Mouse (Mus musculus) midbrain, embryonic 12.5 days (tissue): Measurements from ENCODE around the gene Mex3d. TPM values are rescaled to one million over a fixed set of nuclear protein-coding genes. Genes with fewer than 3 reads are reported as not detected.

Source experiments
- ATAC-seq: fragments of 200-750 bp; cut with Nextera tagmentation; 2 replicates; pipeline ENCODE4 v1.8.0; 2017; ENCODE audit warnings: low read depth, moderate TSS enrichment, moderate library complexity; ENCODE audit not compliant: low FRiP score
- H3K27ac ChIP-seq: fragments of 300-500 bp; sonication (generic); replicated peaks from 2 replicates; pipeline ENCODE4 v1.5.1; 2016; ENCODE audit warnings: mild to moderate bottlenecking
- H3K27me3 ChIP-seq: fragments of 300-500 bp; sonication (generic); 2 replicates; pipeline ENCODE4 v1.6.1; 2016; ENCODE audit warnings: mild to moderate bottlenecking
- H3K36me3 ChIP-seq: fragments of 300-500 bp; sonication (generic); 2 replicates; pipeline ENCODE4 v1.6.1; 2016
- H3K4me1 ChIP-seq: fragments of 300-500 bp; sonication (generic); 2 replicates; pipeline ENCODE4 v1.6.1; 2016
- H3K4me2 ChIP-seq: fragments of 300-500 bp; sonication (generic); replicated peaks from 2 replicates; pipeline ENCODE4 v1.6.1; 2016; ENCODE audit warnings: mild to moderate bottlenecking, moderate library complexity
- H3K4me3 ChIP-seq: fragments of 300-500 bp; sonication (generic); 2 replicates; pipeline ENCODE4 v1.5.1; 2016; ENCODE audit warnings: mild to moderate bottlenecking
- H3K9ac ChIP-seq: fragments of 300-500 bp; sonication (generic); replicated peaks from 2 replicates; pipeline ENCODE4 v1.6.1; 2016; ENCODE audit warnings: mild to moderate bottlenecking, moderate library complexity
- H3K9me3 ChIP-seq: fragments of 300-500 bp; sonication (generic); 2 replicates; pipeline ENCODE4 v1.6.1; 2016; ENCODE audit warnings: mild to moderate bottlenecking
- WGBS: fragments of 180-500 bp; shearing (Covaris S2); methylation state at CpG from one replicate; pipeline ENCODE4 v1.1.7; 2016; 5-methylcytosine and 5-hydroxymethylcytosine counted together
- polyA plus RNA-seq: library from polyadenylated mRNA; unstranded; fragments of >200 nt; fragmentation: Nextera tagmentation; extraction: Ambion mirVana; gene quantifications from 2 replicates; pipeline ENCODE4 v1.2.1, GENCODE M21; 2016

Gene Mex3d
- polyA plus RNA-seq, 1 experiment from 2014 or later, result 18.4 TPM

GRCm38 (mm10) chr10:80365736-80366135 is 21.7 kb downstream of the Mex3d start:
- Histone ChIP-seq H3K4me1 (peaks cover 6% of the 10 kb centered on the region), H3K27me3 (peaks cover 51% of the 10 kb centered on the region), H3K4me3 (no peak overlapping the region), H3K36me3 (no peaks in the 10 kb centered on the region), H3K4me2 (no peak overlapping the region), H3K9ac (no peak overlapping the region), H3K9me3 (peaks cover 5% of the 10 kb centered on the region), H3K27ac (no peak overlapping the region)
- ATAC-seq, result no peak
- WGBS, result 72% methylated on average over 6 of the region's 6 CpGs

- peaks cover 71% of the 10 kb centered on the region for H3K27me3 ChIP-seq
- no peak for ATAC-seq
- H3K9me3 ChIP-seq, result peaks cover 5% of the 10 kb centered on the region
- H3K4me3 ChIP-seq, result no peak overlapping the region
- peaks cover 6% of the 10 kb centered on the region for H3K4me1 ChIP-seq
- no peaks in the 10 kb centered on the region for H3K36me3 ChIP-seq
- H3K27ac ChIP-seq, result no peak overlapping the region
- no peak overlapping the region for H3K4me2 ChIP-seq
- H3K9ac ChIP-seq, result no peak overlapping the region
- WGBS, result 33% methylated on average over 6 of the region's 6 CpGs
These were observed 23.7 kb downstream of the Mex3d start for GRCm38 (mm10) chr10:80363734-80364133.

DNA sequence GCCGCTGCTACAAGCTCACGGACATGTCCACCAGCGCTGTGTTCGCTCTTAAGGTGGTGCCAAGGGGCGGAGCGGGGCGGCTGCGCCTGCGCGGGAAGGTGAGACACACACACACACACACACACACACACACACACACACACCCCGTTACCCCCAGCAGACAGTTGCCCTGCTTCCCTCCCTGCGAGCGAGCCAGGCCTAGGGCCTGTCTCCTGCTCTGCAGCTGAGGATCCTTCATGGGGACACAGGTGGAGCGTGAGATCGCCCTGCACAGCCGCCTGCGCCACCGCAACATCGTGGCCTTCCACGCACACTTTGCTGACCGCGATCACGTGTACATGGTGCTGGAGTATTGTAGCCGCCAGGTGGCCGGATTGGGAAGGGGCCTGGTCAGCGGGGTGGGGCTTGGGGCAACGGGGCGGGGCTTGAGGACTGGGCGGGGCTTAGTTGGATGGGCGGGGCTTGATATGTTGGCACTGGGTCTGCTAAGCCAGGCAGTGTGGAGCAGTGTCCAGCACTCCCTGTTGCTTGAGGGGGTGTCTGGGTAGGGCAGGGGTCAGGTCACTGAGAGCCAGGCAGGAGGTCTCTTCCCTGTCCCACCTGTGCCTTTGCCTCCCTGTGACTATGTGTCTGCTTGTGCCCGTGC is 29.3 kb downstream of the Mex3d start:
- ATAC-seq, result 0 out of 2 replicates have a peak, but pooled peaks have one; percentile 30
- Histone ChIP-seq H3K4me3 (0 out of 2 replicates have a peak overlapping the region, but pooled peaks have one; percentile 7), H3K27me3 (peaks cover 97% of the 10 kb centered on the region), H3K27ac (no peak overlapping the region), H3K36me3 (no peaks in the 10 kb centered on the region), H3K9me3 (no peaks in the 10 kb centered on the region), H3K9ac (no peak overlapping the region; the same call in 1 of the 2 replicates), H3K4me1 (peaks cover 17% of the 10 kb centered on the region), H3K4me2 (peak overlapping the region; percentile 34)
- 7% methylated on average over 31 of the region's 31 CpGs for WGBS

DNA sequence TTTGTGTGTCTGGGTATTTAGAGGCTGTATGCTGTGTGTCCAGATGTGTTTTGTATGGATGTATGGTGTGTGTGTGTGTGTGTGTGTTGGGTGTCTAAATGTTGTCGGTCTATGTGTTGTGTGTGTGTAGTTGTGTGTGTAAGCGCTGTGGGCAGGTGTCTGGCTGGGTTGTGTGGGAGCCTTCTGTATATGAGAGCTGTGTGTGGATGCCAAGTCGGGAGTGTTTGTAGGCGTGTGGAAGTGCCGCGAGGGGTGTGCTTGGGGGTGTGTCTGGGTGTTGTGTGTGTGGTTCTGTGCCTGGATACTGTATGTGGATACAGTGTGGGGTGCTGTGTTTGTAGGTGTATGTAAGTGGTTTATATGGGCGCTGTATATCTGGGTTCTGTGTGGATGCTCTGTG is 30.1 kb downstream of the Mex3d start:
- H3K36me3 ChIP-seq, result no peaks in the 10 kb centered on the region
- H3K4me1 ChIP-seq, result peaks cover 17% of the 10 kb centered on the region
- no peak overlapping the region for H3K4me2 ChIP-seq
- 30% methylated on average over 7 of the region's 7 CpGs for WGBS
- ATAC-seq, result no peak
- H3K4me3 ChIP-seq, result no peak overlapping the region
- H3K27me3 ChIP-seq, result peaks cover 97% of the 10 kb centered on the region
- H3K9me3 ChIP-seq, result no peaks in the 10 kb centered on the region
- H3K9ac ChIP-seq, result no peak overlapping the region
- no peak overlapping the region for H3K27ac ChIP-seq

DNA sequence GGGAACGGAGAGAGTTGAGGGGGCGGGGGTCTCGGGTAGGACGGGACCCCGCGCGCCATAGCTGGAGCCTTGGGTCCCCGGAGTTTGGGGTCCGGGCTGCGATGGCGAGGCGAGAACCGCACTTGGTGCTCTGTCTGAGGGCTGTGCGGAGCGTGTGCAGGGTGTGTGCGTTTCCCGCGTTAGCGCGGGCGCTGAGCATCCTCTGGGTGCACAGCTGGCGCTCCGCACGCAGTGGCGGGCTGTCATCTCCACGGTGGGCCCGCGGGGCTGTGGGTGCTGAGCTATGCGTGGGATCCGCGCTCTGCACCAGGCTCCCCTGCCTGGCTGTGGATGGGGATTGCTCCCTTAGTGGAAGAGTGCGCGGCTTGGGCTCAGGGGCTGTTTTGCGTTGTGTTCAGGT is 30.7 kb downstream of the Mex3d start:
- no peaks in the 10 kb centered on the region for H3K9me3 ChIP-seq
- WGBS, result 2% methylated on average over 34 of the region's 34 CpGs
- H3K27me3 ChIP-seq, result peaks cover 100% of the 10 kb centered on the region
- ATAC-seq, result no peak
- H3K4me1 ChIP-seq, result peaks cover 17% of the 10 kb centered on the region
- H3K4me2 ChIP-seq, result peak overlapping the region; percentile 44
- H3K4me3 ChIP-seq, result peak overlapping the region; percentile 34
- no peak overlapping the region for H3K9ac ChIP-seq
- no peak overlapping the region for H3K27ac ChIP-seq
- no peaks in the 10 kb centered on the region for H3K36me3 ChIP-seq

GRCm38 (mm10) chr10:80356001-80356682 is 31.3 kb downstream of the Mex3d start, which contains the start of gene Plk5:
Plk5 (plus strand) TSS chr10:80356459.
- Histone ChIP-seq H3K9ac (no peak within 1 kb of the TSS), H3K27ac (no peak within 1 kb of the TSS), H3K4me1 (peaks cover 17% of the 10 kb centered on the region), H3K9me3 (no peaks in the 10 kb centered on the region), H3K4me3 (peak within 1 kb of the TSS; percentile 34), H3K27me3 (peaks cover 100% of the 10 kb centered on the region), H3K36me3 (no peaks in the 10 kb centered on the region), H3K4me2 (peak within 1 kb of the TSS; percentile 44)
- ATAC-seq, result no peak
- WGBS, result 1% methylated on average over 51 of the region's 53 CpGs

DNA sequence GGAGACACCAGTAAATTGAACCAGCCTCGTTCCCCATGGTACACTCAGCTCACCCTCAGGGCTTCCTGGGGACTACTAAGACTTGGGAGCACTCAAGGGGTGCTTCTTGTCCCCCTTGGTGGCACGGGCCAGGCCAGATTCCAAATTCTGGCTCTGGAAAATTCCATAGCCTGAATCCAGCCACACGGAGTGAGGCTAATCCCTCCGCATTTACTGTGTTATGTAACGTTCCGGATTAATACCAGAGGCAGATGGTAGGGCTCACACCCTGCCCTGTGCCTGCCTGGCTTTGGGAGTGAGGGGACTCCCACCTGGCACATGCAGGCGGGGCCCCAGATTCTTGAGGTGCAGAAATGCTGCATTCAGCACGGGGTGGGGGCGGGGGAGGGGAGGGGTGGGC is 32.0 kb downstream of the Mex3d start:
- H3K9me3 ChIP-seq, result no peaks in the 10 kb centered on the region
- peaks cover 100% of the 10 kb centered on the region for H3K27me3 ChIP-seq
- no peak overlapping the region for H3K9ac ChIP-seq
- ATAC-seq, result no peak
- H3K27ac ChIP-seq, result no peak overlapping the region
- 7% methylated on average over 8 of the region's 9 CpGs for WGBS
- no peak overlapping the region for H3K4me2 ChIP-seq
- peaks cover 17% of the 10 kb centered on the region for H3K4me1 ChIP-seq
- no peak overlapping the region for H3K4me3 ChIP-seq
- H3K36me3 ChIP-seq, result no peaks in the 10 kb centered on the region

- 72% methylated on average over 8 of the region's 8 CpGs for WGBS
- H3K27me3 ChIP-seq, result peaks cover 99% of the 10 kb centered on the region
- no peak for ATAC-seq
- H3K27ac ChIP-seq, result no peak overlapping the region
- H3K9me3 ChIP-seq, result no peaks in the 10 kb centered on the region
- H3K4me2 ChIP-seq, result no peak overlapping the region
- H3K4me3 ChIP-seq, result no peak overlapping the region
- no peaks in the 10 kb centered on the region for H3K36me3 ChIP-seq
- H3K4me1 ChIP-seq, result peaks cover 26% of the 10 kb centered on the region
- H3K9ac ChIP-seq, result no peak overlapping the region
These were observed 34.7 kb downstream of the Mex3d start for GRCm38 (mm10) chr10:80352727-80353126.

DNA sequence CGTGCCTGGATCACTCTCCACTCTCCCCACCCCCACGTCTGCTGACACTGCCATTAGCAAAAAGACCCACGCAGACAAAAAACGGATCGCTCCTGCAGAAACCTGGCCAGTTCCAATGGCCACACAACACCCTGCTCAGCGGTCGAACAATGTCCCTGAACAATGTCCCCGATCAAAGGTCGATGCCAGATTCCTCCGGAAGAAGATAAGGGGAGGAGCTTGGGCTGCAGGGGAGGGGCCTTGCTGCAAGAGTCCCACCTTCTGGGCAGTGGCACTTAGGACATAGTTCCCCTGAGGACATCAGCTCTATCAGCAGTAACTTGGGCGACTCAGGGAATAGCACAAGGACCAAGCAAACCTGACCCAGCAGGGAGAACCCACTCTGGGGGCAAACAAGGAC is 35.6 kb downstream of the Mex3d start:
- H3K27ac ChIP-seq, result no peak overlapping the region
- ATAC-seq, result no peak
- H3K9me3 ChIP-seq, result no peaks in the 10 kb centered on the region
- H3K4me3 ChIP-seq, result no peak overlapping the region
- peaks cover 99% of the 10 kb centered on the region for H3K27me3 ChIP-seq
- no peak overlapping the region for H3K4me2 ChIP-seq
- no peaks in the 10 kb centered on the region for H3K36me3 ChIP-seq
- H3K9ac ChIP-seq, result no peak overlapping the region
- H3K4me1 ChIP-seq, result peaks cover 25% of the 10 kb centered on the region
- WGBS, result 16% methylated on average over 11 of the region's 11 CpGs

GRCm38 (mm10) chr10:80350292-80350691 is 37.2 kb downstream of the Mex3d start:
- H3K27me3 ChIP-seq, result peaks cover 98% of the 10 kb centered on the region
- H3K36me3 ChIP-seq, result no peaks in the 10 kb centered on the region
- 4% methylated on average over 7 of the region's 7 CpGs for WGBS
- no peak overlapping the region for H3K9ac ChIP-seq
- H3K4me2 ChIP-seq, result no peak overlapping the region
- peak; percentile 71 for ATAC-seq
- H3K9me3 ChIP-seq, result no peaks in the 10 kb centered on the region
- H3K27ac ChIP-seq, result no peak overlapping the region
- no peak overlapping the region for H3K4me3 ChIP-seq
- peaks cover 16% of the 10 kb centered on the region for H3K4me1 ChIP-seq

DNA sequence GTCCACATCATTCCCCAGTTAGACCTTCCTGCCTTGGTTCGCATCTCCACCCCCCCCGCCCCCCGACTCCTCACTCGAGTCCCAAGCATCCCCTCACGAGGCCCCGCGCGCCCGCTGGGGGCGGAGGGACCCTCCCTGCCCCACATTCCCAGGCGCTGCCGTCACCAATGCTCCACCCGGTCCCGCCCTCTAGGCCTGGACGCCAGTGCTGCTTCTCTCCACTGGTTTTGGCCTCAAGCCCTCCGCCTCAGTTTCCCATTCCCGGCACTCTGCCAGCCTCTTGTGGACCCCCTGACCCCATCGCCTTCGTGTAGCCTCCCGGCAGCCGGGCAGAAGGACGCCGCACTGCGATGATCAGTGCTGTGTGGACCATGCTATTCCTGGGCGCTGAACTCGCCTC is 38.5 kb downstream of the Mex3d start:
- no peak overlapping the region for H3K27ac ChIP-seq
- peaks cover 21% of the 10 kb centered on the region for H3K4me1 ChIP-seq
- no peak overlapping the region for H3K9ac ChIP-seq
- peaks cover 98% of the 10 kb centered on the region for H3K27me3 ChIP-seq
- peak overlapping the region; percentile 20; the same call in 1 of the 2 replicates for H3K4me3 ChIP-seq
- ATAC-seq, result no peak
- peak overlapping the region; percentile 42; the same call in 1 of the 2 replicates for H3K4me2 ChIP-seq
- H3K36me3 ChIP-seq, result no peaks in the 10 kb centered on the region
- WGBS, result 12% methylated on average over 26 of the region's 26 CpGs
- no peaks in the 10 kb centered on the region for H3K9me3 ChIP-seq

- H3K9ac ChIP-seq, result no peak within 1 kb of the TSS
- no peak for ATAC-seq
These were observed 39.1 kb downstream of the Mex3d start, which contains the start of gene Adamtsl5 for GRCm38 (mm10) chr10:80348244-80348781. Adamtsl5 (minus strand) TSS chr10:80348412.

More at GRCm38 (mm10) chr10:80348244-80348781, 39.1 kb downstream of the Mex3d start, which contains the start of gene Adamtsl5:
- Histone ChIP-seq H3K27ac (no peak within 1 kb of the TSS), H3K27me3 (peaks cover 98% of the 10 kb centered on the region), H3K4me2 (peak within 1 kb of the TSS; percentile 42), H3K9me3 (no peaks in the 10 kb centered on the region), H3K4me1 (peaks cover 24% of the 10 kb centered on the region), H3K36me3 (no peaks in the 10 kb centered on the region), H3K4me3 (peak within 1 kb of the TSS; percentile 20; the same call in 1 of the 2 replicates)
- 2% methylated on average over 36 of the region's 42 CpGs for WGBS
